Mouse (Mus musculus) bone marrow macrophage, adult 2 months (primary cell): Measurements from ENCODE around the gene Lin37. TPM values are rescaled to one million over a fixed set of nuclear protein-coding genes. Genes with fewer than 3 reads are reported as not detected.

Experiments
- H3K27ac ChIP-seq: 2 replicates; pipeline ENCODE4 v1.5.1; 2012; ENCODE audit warnings: low read depth, low read length; ENCODE audit not compliant: insufficient read depth
- H3K4me1 ChIP-seq: 2 replicates; pipeline ENCODE4 v1.6.1; 2012; ENCODE audit warnings: low read length; ENCODE audit not compliant: control insufficient read depth, insufficient read depth
- H3K4me3 ChIP-seq: 2 replicates; pipeline ENCODE4 v1.5.1; 2012; ENCODE audit warnings: mild to moderate bottlenecking, low read length, moderate library complexity; ENCODE audit not compliant: insufficient read depth
- CTCF ChIP-seq: IDR thresholded peaks from 2 replicates; pipeline ENCODE4 v1.5.1; 2012; ENCODE audit warnings: low read depth, mild to moderate bottlenecking, low read length, moderate library complexity
- POLR2A ChIP-seq: IDR thresholded peaks from 2 replicates; pipeline ENCODE4 v1.6.1; 2012; ENCODE audit warnings: mild to moderate bottlenecking, low read depth, low read length, borderline replicate concordance
- polyA plus RNA-seq: library from polyadenylated mRNA; stranded (reverse); fragments of >200 nt; gene quantifications from 2 replicates; pipeline ENCODE4 v1.2.4, GENCODE M21; 2012; ENCODE audit not compliant: missing spikeins, insufficient read depth, insufficient read length

The Lin37 gene
- polyA plus RNA-seq, 1 experiment, result 44.3 TPM

DNA sequence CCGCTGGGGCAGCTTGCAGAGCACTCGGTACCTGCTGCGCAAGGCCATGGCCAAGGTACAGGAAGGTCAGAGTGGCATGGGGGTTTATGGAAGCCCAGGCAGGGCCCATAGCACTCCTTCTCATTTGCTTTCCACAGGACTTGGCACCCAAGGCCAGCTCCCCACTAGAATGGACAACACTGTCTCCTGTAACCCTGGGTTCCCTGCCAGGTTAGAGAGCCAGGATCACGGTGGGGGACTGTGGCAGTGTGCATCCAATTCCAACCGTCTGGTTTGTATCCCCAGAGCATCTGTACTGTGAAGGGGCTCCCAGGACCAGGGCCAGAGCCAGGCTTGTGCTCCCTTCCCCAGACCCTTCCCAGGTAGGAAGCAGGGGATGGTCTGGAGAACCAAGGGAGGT is 38.8 kb downstream of the Lin37 start:
- Histone ChIP-seq H3K4me3 (no peak overlapping the region), H3K4me1 (no peaks in the 10 kb centered on the region), H3K27ac (no peak overlapping the region)
- no peak for TF ChIP-seq POLR2A
- no peak for TF ChIP-seq CTCF

DNA sequence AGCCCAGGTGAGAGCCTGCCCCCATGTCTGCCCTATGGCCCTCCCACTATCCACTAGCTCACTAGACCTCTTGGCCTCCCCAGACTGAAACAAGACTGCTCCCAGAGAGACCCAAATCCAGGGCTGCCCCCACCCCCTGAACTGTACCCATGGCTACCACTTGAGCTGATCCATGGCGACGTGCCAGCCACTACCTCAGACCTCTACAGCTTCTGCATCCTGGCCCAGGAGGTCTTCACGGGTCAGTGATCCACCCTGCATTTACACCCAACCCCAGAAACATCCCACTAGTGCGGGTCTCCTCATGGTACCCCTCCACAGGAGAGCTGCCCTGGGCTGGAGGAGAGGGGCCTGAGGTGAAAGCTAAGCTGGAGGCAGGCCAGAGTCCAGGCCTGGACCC is 39.2 kb downstream of the Lin37 start:
- H3K4me3 ChIP-seq, result no peak overlapping the region
- TF ChIP-seq POLR2A (no peak), CTCF (no peak)
- H3K4me1 ChIP-seq, result no peaks in the 10 kb centered on the region
- H3K27ac ChIP-seq, result no peak overlapping the region

DNA sequence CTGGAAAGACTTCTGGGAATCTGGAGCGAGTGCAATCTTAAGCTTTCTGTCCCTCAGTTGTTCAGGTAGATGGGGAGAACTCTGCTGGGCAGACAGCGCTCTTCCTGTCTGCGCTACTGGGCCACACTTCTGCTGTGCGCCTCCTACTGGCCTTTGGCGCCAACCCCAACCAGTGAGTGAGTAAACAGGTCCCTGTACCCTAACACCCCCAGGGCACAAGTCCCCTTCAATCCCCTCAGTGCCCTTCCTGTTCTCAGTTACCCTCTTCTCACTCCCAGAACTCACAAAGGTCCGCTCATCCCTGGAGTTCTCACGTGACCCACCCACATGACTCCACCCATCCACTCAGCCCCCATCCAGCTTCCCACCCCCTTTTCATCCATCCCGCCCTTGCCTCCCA is 41.3 kb downstream of the Lin37 start:
- no peak overlapping the region for H3K27ac ChIP-seq
- H3K4me3 ChIP-seq, result no peak overlapping the region
- no peaks in the 10 kb centered on the region for H3K4me1 ChIP-seq
- TF ChIP-seq POLR2A, result no peak
- no peak for TF ChIP-seq CTCF

DNA sequence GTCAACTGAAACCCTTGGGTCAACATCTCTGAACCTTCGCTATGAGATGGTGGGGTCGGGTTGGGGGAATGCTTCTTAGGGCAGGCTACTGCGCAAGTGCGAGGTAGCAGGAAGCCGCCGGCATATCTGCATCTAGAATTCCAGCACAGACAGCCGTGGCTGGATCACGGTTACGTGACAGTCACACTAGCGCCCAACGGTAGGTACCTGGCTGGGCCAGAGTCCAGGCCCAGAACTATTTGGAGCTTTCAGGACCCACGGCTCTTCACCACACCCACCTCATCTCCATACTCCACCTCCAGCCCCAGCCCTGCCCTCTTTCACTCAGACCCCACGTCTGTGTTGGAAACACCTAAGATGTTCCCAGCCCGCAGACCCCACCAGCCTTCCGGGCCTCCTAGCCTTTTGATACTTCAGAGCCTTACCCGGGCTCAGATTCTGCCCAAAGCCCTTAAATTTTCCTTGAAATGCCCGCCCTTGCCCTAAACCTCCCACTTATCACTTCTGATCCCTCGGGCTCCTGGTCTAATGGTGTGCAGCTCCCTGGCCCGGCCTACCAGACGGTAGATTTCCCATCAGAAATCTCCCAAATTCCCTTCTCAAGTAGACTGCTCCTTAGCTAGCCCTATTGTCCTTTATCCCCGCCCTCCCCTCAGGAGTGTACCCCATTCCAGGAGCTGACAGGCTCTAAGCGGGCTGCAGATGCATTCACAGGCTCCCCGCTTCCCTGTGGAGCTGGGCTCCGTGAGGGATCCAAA is 44.5 kb downstream of the Lin37 start:
- H3K27ac ChIP-seq, result no peak overlapping the region
- TF ChIP-seq CTCF, result no peak
- no peak for TF ChIP-seq POLR2A
- H3K4me3 ChIP-seq, result no peak overlapping the region
- no peaks in the 10 kb centered on the region for H3K4me1 ChIP-seq

DNA sequence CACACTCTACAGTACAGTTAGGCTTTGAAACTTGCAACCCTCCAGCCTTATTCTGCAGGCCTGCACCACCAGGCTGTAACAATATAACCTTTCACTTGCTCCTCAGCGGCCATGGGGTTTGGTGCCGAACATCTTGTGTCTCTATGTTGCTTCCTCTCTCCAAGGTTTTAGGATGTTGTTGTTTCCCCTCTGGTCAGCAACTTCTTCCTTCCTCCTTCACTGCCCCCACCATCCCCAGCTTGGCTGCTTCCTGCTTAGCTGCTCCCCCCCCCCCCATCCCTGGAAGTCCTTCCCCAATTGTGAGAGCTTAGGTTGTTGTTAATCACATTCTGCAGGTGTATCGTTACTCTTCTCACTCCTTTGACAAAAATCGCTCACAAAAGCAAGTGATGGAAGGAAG is 51.6 kb downstream of the Lin37 start:
- H3K4me3 ChIP-seq, result no peak overlapping the region; the same call in 1 of the 2 replicates
- H3K4me1 ChIP-seq, result peaks cover 12% of the 10 kb centered on the region
- no peak for TF ChIP-seq POLR2A
- TF ChIP-seq CTCF, result no peak
- peak overlapping the region; percentile 41; the same call in 1 of the 2 replicates for H3K27ac ChIP-seq

Other genes with a start within 250 kb of the Lin37 start
- 1.2 TPM in 1 of 2 replicates, not detected in the other for gene Syne4, start 245.0 kb downstream of the Lin37 start, polyA plus RNA-seq
- gene E130208F15Rik, start 238.1 kb downstream of the Lin37 start, polyA plus RNA-seq, result not detected in 2 replicates
- 4.5 and 4.6 TPM in 2 replicates for gene Sdhaf1, start 235.9 kb downstream of the Lin37 start, polyA plus RNA-seq
- not detected in 2 replicates for gene Lrfn3, start 197.1 kb downstream of the Lin37 start, polyA plus RNA-seq
- gene Tyrobp, start 146.1 kb downstream of the Lin37 start, polyA plus RNA-seq, result 3,702 and 3,978 TPM in 2 replicates
- gene Hcst, start 140.0 kb downstream of the Lin37 start, polyA plus RNA-seq, result 53.0 and 56.7 TPM in 2 replicates
- 18.6 and 22.4 TPM in 2 replicates for gene Nfkbid, start 138.1 kb downstream of the Lin37 start, polyA plus RNA-seq
- 2.0 and 2.3 TPM in 2 replicates for gene Aplp1, start 114.3 kb downstream of the Lin37 start, polyA plus RNA-seq
- not detected in 2 replicates for gene Kirrel2, start 102.1 kb downstream of the Lin37 start, polyA plus RNA-seq
- not detected in 2 replicates for gene Nphs1, start 101.5 kb downstream of the Lin37 start, polyA plus RNA-seq
- gene Prodh2, start 66.2 kb downstream of the Lin37 start, polyA plus RNA-seq, result not detected in 2 replicates
- gene Arhgap33, start 24.8 kb downstream of the Lin37 start, polyA plus RNA-seq, result 8.4 and 9.5 TPM in 2 replicates
- 12.0 and 14.6 TPM in 2 replicates for gene Hspb6, start 7.7 kb downstream of the Lin37 start, polyA plus RNA-seq
- 8.8 and 12.2 TPM in 2 replicates for gene Proser3, start 7.5 kb downstream of the Lin37 start, polyA plus RNA-seq
- gene U2af1l4, start 3.5 kb upstream of the Lin37 start, polyA plus RNA-seq, result 62.1 and 74.5 TPM in 2 replicates
- 7.9 and 12.2 TPM in 2 replicates for gene Gm49396, start 3.5 kb upstream of the Lin37 start, polyA plus RNA-seq
- 204 and 236 TPM in 2 replicates for gene Psenen, start 3.8 kb upstream of the Lin37 start, polyA plus RNA-seq
- 1.3 and 2.1 TPM in 2 replicates for gene Igflr1, start 5.6 kb upstream of the Lin37 start, polyA plus RNA-seq
- 36.2 and 38.4 TPM in 2 replicates for gene Kmt2b, start 28.9 kb upstream of the Lin37 start, polyA plus RNA-seq
- 0.45 TPM in 1 of 2 replicates, not detected in the other for gene Zbtb32, start 39.1 kb upstream of the Lin37 start, polyA plus RNA-seq
- not detected in 2 replicates for gene Upk1a, start 53.0 kb upstream of the Lin37 start, polyA plus RNA-seq
- gene Cox6b1, start 66.3 kb upstream of the Lin37 start, polyA plus RNA-seq, result 553 and 612 TPM in 2 replicates
- gene Etv2, start 76.0 kb upstream of the Lin37 start, polyA plus RNA-seq, result not detected in 2 replicates
- 59.6 and 69.7 TPM in 2 replicates for gene Rbm42, start 90.5 kb upstream of the Lin37 start, polyA plus RNA-seq
- 16.8 and 18.7 TPM in 2 replicates for gene Haus5, start 105.2 kb upstream of the Lin37 start, polyA plus RNA-seq
- not detected in 2 replicates for gene Pmis2, start 111.8 kb upstream of the Lin37 start, polyA plus RNA-seq
- not detected in 2 replicates for gene 2200002J24Rik, start 139.1 kb upstream of the Lin37 start, polyA plus RNA-seq
- gene Atp4a, start 152.4 kb upstream of the Lin37 start, polyA plus RNA-seq, result not detected in 2 replicates
- 74.6 and 80.3 TPM in 2 replicates for gene Tmem147, start 169.7 kb upstream of the Lin37 start, polyA plus RNA-seq
- not detected in 2 replicates for gene Gapdhs, start 183.8 kb upstream of the Lin37 start, polyA plus RNA-seq
- 6.9 and 8.3 TPM in 2 replicates for gene Sbsn, start 191.6 kb upstream of the Lin37 start, polyA plus RNA-seq
- 1.7 and 3.6 TPM in 2 replicates for gene Dmkn, start 203.9 kb upstream of the Lin37 start, polyA plus RNA-seq
- not detected in 2 replicates for gene Krtdap, start 228.1 kb upstream of the Lin37 start, polyA plus RNA-seq